Mouse (Mus musculus) C2C12 (cell line): ENCODE measurements at regions not wholly inside any gene's neighbourhood (a gene's known extent, or its start where the extent isn't known, plus 50 kb on each side); places are given as distances from the start of the nearest gene placed in this dataset.

Experiments
- H3K27me3 ChIP-seq: one replicate; pipeline ENCODE4 v1.6.1; 2011; ENCODE audit not compliant: control insufficient read depth, insufficient read depth, insufficient read length
- H3K36me3 ChIP-seq: one replicate; pipeline ENCODE4 v1.6.1; 2011; ENCODE audit not compliant: control insufficient read depth, insufficient read depth
- H3K4me3 ChIP-seq: one replicate; pipeline ENCODE4 v1.5.1; 2011; ENCODE audit warnings: mild to moderate bottlenecking, control low read depth; ENCODE audit not compliant: poor library complexity, insufficient read depth, severe bottlenecking
- H3K79me2 ChIP-seq: one replicate; pipeline ENCODE4 v1.6.1; 2011; ENCODE audit not compliant: control insufficient read depth, insufficient read depth
- H3K79me3 ChIP-seq: one replicate; pipeline ENCODE4 v1.6.1; 2011; ENCODE audit warnings: low read depth, control low read depth
- H3ac ChIP-seq: one replicate; pipeline ENCODE3; 2011; ENCODE audit warnings: low read depth; ENCODE audit not compliant: control insufficient read depth, insufficient read length
- CEBPB ChIP-seq: IDR thresholded peaks from one replicate; pipeline ENCODE4 v1.6.1; 2011; ENCODE audit warnings: low read depth, mild to moderate bottlenecking, control low read depth, moderate library complexity
- CTCF ChIP-seq: IDR thresholded peaks from one replicate; pipeline ENCODE4 v1.5.1; 2011; ENCODE audit not compliant: control insufficient read depth, insufficient read depth, insufficient read length
- FOSL1 ChIP-seq: IDR thresholded peaks from one replicate; pipeline ENCODE4 v1.8.0; 2011; ENCODE audit warnings: mild to moderate bottlenecking, low read length; ENCODE audit not compliant: poor library complexity, insufficient read depth, severe bottlenecking
- MAX ChIP-seq: IDR thresholded peaks from one replicate; pipeline ENCODE4 v1.6.1; 2011; ENCODE audit warnings: mild to moderate bottlenecking, control low read depth
- MYOD1 ChIP-seq: IDR thresholded peaks from one replicate; pipeline ENCODE4 v1.6.1; 2011; ENCODE audit warnings: low read depth; ENCODE audit not compliant: control insufficient read depth, insufficient read length
- MYOG ChIP-seq: IDR thresholded peaks from one replicate; pipeline ENCODE4 v1.6.1; 2011; ENCODE audit not compliant: control insufficient read depth, insufficient read length; ENCODE audit errors: extremely low read depth
- USF1 ChIP-seq: IDR thresholded peaks from one replicate; pipeline ENCODE4 v1.6.1; 2011; ENCODE audit warnings: low read depth, mild to moderate bottlenecking, control low read depth, moderate library complexity

GRCm38 (mm10) chr12:71370091-71370490, 60.4 kb downstream of the Dact1 start:
- Histone ChIP-seq H3K4me3 (no peak overlapping the region), H3K79me2 (no peaks in the 10 kb centered on the region), H3K36me3 (no peaks in the 10 kb centered on the region), H3ac (no peak overlapping the region), H3K79me3 (no peaks in the 10 kb centered on the region), H3K27me3 (no peaks in the 10 kb centered on the region)
- TF ChIP-seq CTCF (no peak), USF1 (no peak), MYOD1 (no peak), MAX (no peak), FOSL1 (no peak), MYOG (no peak), CEBPB (no peak)

GRCm38 (mm10) chr12:71371948-71372347, 62.3 kb downstream of the Dact1 start:
- no peak for TF ChIP-seq MYOG
- no peak for TF ChIP-seq CTCF
- no peak for TF ChIP-seq FOSL1
- TF ChIP-seq USF1, result no peak
- no peak for TF ChIP-seq CEBPB
- no peak for TF ChIP-seq MYOD1
- no peak for TF ChIP-seq MAX
- Histone ChIP-seq H3K4me3 (no peak overlapping the region), H3K27me3 (no peaks in the 10 kb centered on the region), H3ac (no peak overlapping the region), H3K79me3 (no peaks in the 10 kb centered on the region), H3K79me2 (no peaks in the 10 kb centered on the region), H3K36me3 (no peaks in the 10 kb centered on the region)

- H3K36me3 ChIP-seq, result no peaks in the 10 kb centered on the region
- H3ac ChIP-seq, result no peak overlapping the region
Observed at GRCm38 (mm10) chr12:71373633-71374032, 63.9 kb downstream of the Dact1 start.

GRCm38 (mm10) chr12:71376446-71376845, 66.8 kb downstream of the Dact1 start:
- H3K4me3 ChIP-seq, result no peak overlapping the region
- no peaks in the 10 kb centered on the region for H3K36me3 ChIP-seq
- TF ChIP-seq MYOG (no peak), CEBPB (no peak), FOSL1 (no peak), MAX (no peak), USF1 (no peak), MYOD1 (no peak), CTCF (no peak)
- H3ac ChIP-seq, result no peak overlapping the region
- no peaks in the 10 kb centered on the region for H3K79me3 ChIP-seq
- no peaks in the 10 kb centered on the region for H3K27me3 ChIP-seq
- H3K79me2 ChIP-seq, result no peaks in the 10 kb centered on the region

More at GRCm38 (mm10) chr12:71373633-71374032, 63.9 kb downstream of the Dact1 start:
- TF ChIP-seq FOSL1 (no peak), CTCF (no peak), MAX (no peak), USF1 (no peak), CEBPB (no peak), MYOG (no peak), MYOD1 (no peak)
- Histone ChIP-seq H3K79me2 (no peaks in the 10 kb centered on the region), H3K27me3 (no peaks in the 10 kb centered on the region), H3K4me3 (no peak overlapping the region), H3K79me3 (no peaks in the 10 kb centered on the region)

- TF ChIP-seq FOSL1 (no peak), MYOD1 (peak; percentile 62), CTCF (no peak), USF1 (no peak)
- Histone ChIP-seq H3K27me3 (no peaks in the 10 kb centered on the region), H3K36me3 (no peaks in the 10 kb centered on the region), H3ac (no peak overlapping the region), H3K79me2 (no peaks in the 10 kb centered on the region), H3K79me3 (no peaks in the 10 kb centered on the region), H3K4me3 (no peak overlapping the region)
Observed at GRCm38 (mm10) chr12:71376966-71377365, 67.3 kb downstream of the Dact1 start.

GRCm38 (mm10) chr12:71379626-71380423, 70.1 kb downstream of the Dact1 start:
- Histone ChIP-seq H3K4me3 (no peak overlapping the region), H3K79me2 (no peaks in the 10 kb centered on the region), H3K79me3 (no peaks in the 10 kb centered on the region), H3ac (no peak overlapping the region), H3K27me3 (no peaks in the 10 kb centered on the region), H3K36me3 (no peaks in the 10 kb centered on the region)
- TF ChIP-seq CTCF, result no peak
- no peak for TF ChIP-seq MAX
- no peak for TF ChIP-seq MYOG
- TF ChIP-seq CEBPB, result no peak
- TF ChIP-seq USF1, result no peak
- TF ChIP-seq FOSL1, result no peak
- TF ChIP-seq MYOD1, result no peak
